Mouse (Mus musculus) right cerebral cortex, postnatal 14 days (tissue): ENCODE data around the gene Rbms3.

ENCODE experiments used
- DNase-seq: peaks from one replicate; pipeline ENCODE4 v3.0.0; 2022

Gene Rbms3

DNA sequence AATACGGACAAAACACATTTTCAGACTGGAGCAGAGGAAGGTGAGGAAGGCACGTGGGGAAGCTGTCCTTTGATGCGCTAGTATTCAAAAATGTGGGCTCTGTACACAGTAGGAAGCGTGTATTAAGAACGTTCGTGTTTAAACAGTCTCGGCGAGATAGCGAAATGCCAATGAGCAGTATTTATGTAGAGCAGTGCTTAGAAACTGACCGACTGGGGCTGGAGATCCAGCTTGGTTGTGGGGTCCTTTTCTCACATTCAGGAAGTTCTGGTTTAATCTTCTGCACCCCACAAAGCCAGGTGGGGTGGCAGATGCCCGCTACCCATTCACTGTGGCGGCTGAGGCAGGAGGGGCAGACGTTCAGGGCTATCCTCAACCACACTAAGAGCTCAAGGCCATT lies 153.0 kb downstream of the Rbms3 start:
- DNase-seq, result no peak

DNA sequence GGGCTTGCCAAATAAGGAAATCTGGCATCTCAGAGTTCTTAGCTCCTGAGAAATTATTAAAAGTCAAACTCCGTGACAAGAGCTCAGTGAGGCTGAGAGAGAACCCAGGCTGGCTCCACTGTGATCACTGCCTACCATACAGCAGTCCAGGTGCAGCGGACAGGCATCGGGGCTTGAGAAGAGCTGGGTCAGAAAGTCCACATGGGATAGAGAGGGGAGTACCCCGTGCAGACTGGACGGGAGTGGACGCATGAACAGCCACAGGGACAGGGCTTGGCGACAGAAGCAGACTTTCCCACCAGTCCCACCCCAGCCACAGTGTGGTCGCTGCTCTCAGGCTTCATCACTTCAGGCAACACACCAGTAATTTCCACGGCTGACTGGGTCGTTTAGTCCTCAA lies 176.9 kb downstream of the Rbms3 start:
- no peak for DNase-seq

DNA sequence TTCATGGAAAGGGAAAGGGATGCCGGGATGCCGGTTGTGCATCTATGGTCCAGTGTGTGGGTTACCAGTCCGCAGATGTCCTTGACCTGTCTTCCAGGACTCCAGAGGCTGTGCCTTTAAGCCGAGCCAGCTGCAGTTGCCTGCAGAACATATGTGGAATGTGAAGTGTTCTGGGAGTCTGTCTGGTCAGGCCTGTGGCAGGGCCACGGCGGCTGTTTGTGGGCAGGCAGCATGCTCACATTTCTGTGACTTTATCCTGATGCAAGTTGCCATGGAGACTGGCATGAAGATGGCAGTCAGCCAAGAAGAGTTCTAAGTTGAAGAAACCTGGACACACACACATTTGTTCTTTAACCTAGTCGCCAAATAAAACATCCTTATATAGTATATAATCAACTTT lies 187.1 kb downstream of the Rbms3 start:
- DNase-seq, result no peak

DNA sequence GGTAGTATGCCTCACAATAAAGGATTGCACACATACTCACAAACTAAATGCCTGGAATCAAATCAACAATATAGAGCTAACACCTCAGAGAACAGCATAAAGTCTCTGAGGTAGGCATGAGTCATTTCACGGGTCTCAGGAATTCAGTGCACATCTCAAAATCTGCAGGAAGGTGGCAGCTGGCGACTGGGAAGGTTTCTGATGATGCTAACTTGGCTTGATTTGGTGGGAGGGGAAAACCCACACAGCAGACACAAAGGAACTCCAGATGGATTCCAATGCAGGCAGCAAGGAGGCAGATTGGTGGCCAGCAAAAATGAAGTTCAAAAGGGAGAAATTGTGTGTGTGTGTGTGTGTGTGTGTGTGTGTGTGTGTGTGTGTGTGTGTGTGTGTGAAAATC lies 193.9 kb downstream of the Rbms3 start:
- no peak for DNase-seq

DNA sequence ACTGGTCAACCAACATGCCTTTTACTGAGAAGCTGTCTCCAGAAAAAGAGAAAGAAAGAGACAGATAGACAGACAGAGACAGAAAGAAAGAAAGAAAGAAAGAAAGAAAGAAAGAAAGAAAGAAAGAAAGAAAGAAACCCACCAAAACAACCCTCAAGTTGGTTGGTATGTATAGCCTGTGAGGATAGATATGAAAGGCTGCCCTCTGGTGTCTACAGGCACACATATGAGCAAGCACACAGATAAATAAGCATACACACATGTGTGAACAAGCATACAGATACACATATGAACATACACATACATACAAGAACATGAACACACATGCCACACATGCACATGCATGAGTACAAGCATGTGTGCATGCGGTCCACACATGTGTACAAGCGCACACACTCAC lies 199.0 kb downstream of the Rbms3 start:
- no peak for DNase-seq

- no peak for DNase-seq
These were observed 200.3 kb downstream of the Rbms3 start for GRCm38 (mm10) chr9:117429217-117430105.

DNA sequence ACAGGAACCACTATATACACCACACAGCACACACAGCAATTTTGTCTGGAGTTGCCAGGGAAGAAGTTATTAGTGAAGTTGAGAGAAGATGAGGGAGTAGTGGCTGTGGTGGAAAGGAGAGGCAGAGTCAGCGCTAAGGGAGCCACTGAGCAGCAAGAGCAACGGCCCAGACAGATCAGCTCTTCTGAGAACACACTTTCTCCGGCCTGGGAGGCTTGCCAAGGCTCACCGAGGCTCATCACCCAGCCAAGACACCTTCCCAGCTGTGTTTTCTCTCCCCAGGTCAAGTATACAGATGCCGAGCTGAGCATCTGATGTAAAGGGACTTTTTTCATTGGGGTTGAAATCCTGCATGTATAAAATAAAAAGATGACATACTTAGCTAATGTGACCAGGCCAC lies 206.5 kb downstream of the Rbms3 start:
- DNase-seq, result no peak

GRCm38 (mm10) chr9:117419874-117420485 lies 209.7 kb downstream of the Rbms3 start:
- DNase-seq, result no peak

DNA sequence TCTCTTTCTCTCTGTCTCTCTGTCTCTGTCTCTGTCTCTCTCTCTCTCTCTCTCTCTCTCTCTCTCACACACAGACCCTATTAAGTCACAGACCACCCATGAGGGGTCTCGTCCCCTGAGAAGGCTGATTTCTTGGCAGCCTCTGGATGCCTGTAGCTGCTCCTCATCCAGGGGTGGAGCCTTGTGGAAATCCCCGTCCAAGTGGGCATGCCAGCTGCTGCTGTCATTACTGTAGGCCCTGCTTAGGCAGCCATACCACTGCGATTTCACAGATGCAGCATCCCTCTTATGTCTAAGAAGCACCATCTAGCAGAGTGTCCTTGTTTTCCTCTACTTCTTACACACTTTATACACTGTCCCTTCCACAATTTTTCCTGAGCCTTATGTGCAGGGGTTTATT lies 216.5 kb downstream of the Rbms3 start:
- no peak for DNase-seq

GRCm38 (mm10) chr9:117412584-117412983 lies 217.1 kb downstream of the Rbms3 start:
- DNase-seq, result no peak

DNA sequence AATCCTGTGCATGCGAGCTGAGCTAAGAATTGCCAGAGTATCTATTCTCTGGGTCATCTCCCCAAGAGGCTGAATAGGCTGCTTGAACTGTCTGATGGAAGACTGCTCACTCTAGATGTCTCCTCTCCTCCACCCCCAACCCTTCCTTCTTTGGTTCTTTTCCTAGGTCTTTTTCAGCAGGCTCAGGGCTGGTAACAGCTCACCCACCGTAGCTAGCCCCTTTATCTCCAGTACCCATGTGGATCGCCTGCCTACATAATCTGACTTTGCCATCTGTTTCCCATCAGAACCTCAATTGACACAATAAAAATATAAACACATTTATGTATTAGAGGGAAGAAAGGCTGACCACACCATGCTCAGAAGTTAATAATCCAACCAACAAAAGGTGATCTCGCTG lies 225.1 kb downstream of the Rbms3 start:
- no peak for DNase-seq

GRCm38 (mm10) chr9:117400262-117400671 lies 229.4 kb downstream of the Rbms3 start:
- DNase-seq, result no peak

GRCm38 (mm10) chr9:117397071-117397470 lies 232.6 kb downstream of the Rbms3 start:
- no peak for DNase-seq

GRCm38 (mm10) chr9:117396586-117396985 lies 233.1 kb downstream of the Rbms3 start:
- no peak for DNase-seq

DNA sequence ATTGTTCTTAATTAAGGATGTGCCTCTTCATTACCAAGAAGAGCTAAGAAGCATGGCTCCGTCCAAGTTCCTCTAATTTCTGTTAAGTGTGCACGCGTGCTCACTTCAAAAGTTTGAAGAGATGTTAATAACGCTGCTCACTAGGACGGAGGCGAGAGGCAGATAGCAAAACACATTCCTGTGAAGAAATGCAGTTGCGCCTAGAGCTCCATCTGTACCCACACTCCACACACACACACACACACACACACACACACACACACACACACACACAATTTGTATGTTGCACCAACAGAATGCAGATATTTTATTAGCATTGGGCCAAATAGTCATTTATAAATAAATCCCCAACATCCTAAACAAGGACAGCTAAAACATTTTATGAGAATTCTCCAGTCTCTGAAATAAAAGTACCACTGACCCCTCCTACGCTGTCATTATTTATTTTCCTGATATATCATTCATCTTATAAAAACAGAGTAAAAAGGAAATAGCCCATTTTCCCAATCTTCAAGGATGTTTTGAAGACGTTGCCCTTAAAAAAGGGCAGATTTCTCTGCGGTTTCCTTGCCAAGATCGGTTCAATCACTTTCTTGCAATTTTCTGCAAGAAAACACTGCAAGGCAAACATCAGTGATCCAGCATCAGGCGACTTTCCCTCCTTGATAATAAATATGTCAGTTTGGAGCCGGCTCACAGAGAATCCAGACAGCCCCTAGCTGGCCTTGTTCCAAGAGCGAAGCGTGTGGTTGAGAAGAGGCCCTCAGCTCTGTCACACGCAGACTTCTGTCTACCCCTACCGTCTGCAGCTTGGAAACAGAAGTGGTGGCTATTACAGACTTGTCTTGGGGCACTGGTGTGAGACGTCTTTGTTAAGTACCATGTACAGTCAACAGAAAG lies 235.8 kb downstream of the Rbms3 start:
- peak; percentile 28 for DNase-seq

GRCm38 (mm10) chr9:117388024-117388423 lies 241.7 kb downstream of the Rbms3 start:
- peak; percentile 25 for DNase-seq

DNA sequence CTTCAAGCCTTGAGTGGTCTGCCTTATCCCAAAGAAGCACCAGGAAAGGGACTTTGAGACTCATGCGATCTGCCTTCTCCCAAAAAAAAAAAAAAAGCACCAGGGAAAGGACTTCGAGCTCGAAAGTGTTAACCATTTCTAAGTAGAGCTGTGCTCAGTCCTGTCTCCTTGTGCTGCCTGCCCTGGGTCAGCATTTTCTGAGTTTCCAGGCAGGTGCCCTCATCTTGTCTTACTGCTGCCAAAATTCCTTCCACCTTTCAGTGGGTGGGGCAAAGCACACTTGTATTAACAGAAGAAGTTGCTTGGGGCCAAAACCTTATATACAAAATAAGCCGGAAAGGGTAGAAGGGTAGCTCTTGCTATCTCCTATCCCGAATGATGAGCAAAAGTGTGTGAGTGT lies 248.8 kb downstream of the Rbms3 start:
- DNase-seq, result no peak

GRCm38 (mm10) chr9:117380076-117380475 lies 249.6 kb downstream of the Rbms3 start:
- peak; percentile 12 for DNase-seq

DNA sequence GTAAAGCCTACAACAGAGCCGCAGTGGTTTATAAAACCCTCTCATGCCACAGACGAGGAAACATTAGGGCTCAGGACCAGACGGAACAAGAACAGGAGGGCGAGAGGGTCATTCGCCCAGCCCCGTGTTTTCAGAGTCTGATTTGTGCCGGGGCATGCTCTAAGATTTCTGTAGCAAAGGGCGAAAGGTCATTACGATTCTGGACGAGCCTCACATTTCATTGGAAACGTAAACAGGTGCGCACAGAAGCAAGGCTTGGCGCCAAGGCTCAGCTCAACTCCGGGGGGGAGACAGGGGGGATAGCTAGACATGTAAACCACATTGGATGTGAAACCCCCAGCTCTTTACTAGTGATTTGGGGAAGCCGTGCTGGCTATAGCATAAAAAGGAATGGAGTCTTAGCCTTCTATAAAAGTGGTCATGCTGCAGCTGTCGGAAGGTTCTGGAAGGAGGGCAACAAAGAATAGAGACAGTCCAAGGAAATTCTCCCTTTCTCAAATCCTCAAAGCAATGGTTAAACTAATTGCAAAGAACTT lies 250.2 kb downstream of the Rbms3 start:
- no peak for DNase-seq

GRCm38 (mm10) chr9:117378131-117378890 lies 251.4 kb downstream of the Rbms3 start:
- no peak for DNase-seq

DNA sequence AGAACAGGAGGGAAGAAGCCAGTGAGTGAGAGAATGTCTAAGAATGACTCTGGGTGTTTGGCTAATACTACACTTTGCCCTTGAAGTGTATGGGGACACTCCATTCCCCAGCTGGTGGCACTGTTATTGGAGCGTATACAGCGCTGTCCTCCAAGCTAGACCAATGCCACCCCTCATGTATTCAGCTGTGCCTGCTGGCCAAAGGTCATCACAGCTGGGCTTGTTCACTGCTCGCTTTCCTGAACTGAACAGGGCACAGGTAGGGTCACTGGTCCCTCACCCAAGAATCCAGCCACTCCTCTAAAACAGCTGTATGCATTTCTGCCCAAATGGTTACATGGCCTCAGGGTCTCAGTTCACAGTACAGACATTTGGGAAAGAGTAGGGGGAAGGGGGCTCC lies 253.9 kb downstream of the Rbms3 start:
- DNase-seq, result no peak

GRCm38 (mm10) chr9:117373164-117373741 lies 256.5 kb downstream of the Rbms3 start:
- DNase-seq, result no peak
